Mouse (Mus musculus): ENCODE measurements at regions not wholly inside any gene's neighbourhood (a gene's known extent, or its start where the extent isn't known, plus 50 kb on each side); places are given as distances from the start of the nearest gene placed in this dataset.

DNA sequence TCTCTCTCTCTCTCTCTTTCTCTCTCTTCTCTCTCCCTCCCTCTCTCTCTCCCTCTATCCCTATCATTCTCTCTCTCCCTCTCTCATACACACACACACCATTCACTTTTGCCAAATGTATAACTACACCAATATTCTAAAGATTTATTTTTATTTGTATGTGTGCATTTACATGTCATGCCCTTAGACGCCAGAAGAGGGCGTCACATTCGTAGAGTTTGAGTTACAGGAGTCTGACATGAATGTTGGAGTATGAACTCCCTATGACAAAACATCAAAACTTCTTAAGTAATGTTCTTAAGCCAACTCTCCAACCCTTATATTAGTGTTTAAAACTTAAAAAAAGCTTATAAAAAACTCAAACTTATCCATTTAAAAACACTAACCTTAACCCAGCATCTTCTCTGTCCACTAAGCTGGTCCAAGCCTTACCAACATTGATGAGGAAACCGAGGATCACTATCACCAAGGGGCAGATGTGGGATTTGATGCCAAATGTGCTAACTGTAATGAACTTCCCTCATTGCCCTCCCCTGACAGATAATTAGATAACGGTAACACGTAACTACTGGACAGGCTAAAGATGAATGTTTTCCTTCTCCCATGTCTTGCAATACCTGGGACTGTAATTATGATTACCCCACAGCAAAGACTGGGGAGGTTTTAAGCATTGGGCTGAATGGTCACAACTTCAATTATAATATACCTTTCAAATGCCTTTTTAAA, 176.7 kb downstream of the Tm2d1 start:
- no peaks in the 10 kb centered on the region for H3K36me3 ChIP-seq (ENCODE audit: control insufficient read depth, insufficient read depth, low read length, poor library complexity, severe bottlenecking)
- H3K27ac ChIP-seq (ENCODE audit: insufficient read depth, low read length): no peak overlapping the region
- H3K4me3 ChIP-seq (ENCODE audit: low read depth, low read length): no peak overlapping the region
- no peaks in the 10 kb centered on the region for H3K27me3 ChIP-seq (ENCODE audit: control insufficient read depth, insufficient read depth, low read length, poor library complexity, severe bottlenecking)
- H3K9me3 ChIP-seq (replicated peaks; ENCODE audit: control insufficient read depth, insufficient read depth, low read length, poor library complexity, severe bottlenecking): no peaks in the 10 kb centered on the region
- no peaks in the 10 kb centered on the region for H3K4me1 ChIP-seq (ENCODE audit: control insufficient read depth, insufficient read depth, low read length)
- TF ChIP-seq EP300 (IDR thresholded peaks at IDR 0.05; ENCODE audit: insufficient read depth, low read depth, low read length) (no peak), CTCF (IDR thresholded peaks at IDR 0.05; ENCODE audit: low read depth, low read length) (no peak), POLR2A (IDR thresholded peaks at IDR 0.05; ENCODE audit: insufficient read depth, low read length) (no peak)
- H3K9ac ChIP-seq (ENCODE audit: low read depth, poor library complexity, severe bottlenecking): no peak overlapping the region

DNA sequence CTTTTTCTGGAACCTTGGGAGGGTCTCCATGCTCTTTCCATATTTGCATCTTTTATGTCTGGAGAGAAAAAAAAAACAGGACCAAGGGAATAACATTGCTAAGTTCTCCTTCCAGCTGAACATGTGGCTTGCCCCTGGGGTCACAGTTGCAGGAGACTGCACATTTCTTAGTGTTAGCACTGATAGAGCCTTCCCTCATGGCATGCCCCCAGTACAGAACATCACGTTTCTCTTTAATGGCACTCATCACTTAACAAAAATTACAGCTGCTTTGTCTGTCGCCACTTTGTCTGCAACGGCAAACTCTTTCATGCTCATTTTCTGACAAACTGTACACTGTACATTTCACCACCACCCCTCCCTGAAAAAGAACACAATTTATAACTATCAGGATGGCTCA, 180.0 kb downstream of the Tm2d1 start:
- Histone ChIP-seq H3K27me3 (ENCODE audit: control insufficient read depth, insufficient read depth, low read length, poor library complexity, severe bottlenecking) (no peaks in the 10 kb centered on the region), H3K4me3 (ENCODE audit: low read depth, low read length) (no peak overlapping the region), H3K27ac (ENCODE audit: insufficient read depth, low read length) (no peak overlapping the region), H3K9me3 (replicated peaks; ENCODE audit: control insufficient read depth, insufficient read depth, low read length, poor library complexity, severe bottlenecking) (no peaks in the 10 kb centered on the region), H3K4me1 (ENCODE audit: control insufficient read depth, insufficient read depth, low read length) (no peaks in the 10 kb centered on the region), H3K36me3 (ENCODE audit: control insufficient read depth, insufficient read depth, low read length, poor library complexity, severe bottlenecking) (no peaks in the 10 kb centered on the region), H3K9ac (ENCODE audit: low read depth, poor library complexity, severe bottlenecking) (no peak overlapping the region)
- TF ChIP-seq CTCF (IDR thresholded peaks at IDR 0.05; ENCODE audit: low read depth, low read length) (no peak), POLR2A (IDR thresholded peaks at IDR 0.05; ENCODE audit: insufficient read depth, low read length) (no peak), EP300 (IDR thresholded peaks at IDR 0.05; ENCODE audit: insufficient read depth, low read depth, low read length) (no peak)

DNA sequence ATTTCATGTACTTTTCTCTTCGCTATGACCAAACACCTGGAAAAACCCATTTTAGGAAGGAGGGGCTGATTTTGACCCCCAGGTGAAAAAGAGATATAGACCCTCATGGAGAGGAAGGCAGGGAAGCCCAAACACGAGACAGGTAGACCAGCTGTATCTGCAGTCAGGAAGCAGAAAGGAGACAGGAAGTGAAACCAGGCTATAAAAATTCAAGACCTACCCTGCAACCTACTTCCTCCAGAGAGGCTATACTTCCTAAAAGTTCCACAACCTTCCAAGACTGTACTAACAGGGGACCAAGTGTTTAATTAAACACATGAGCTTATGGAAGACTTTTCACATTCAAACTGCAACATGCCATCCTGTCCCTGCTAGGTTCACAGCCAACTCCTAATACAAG, 180.9 kb downstream of the Tm2d1 start:
- no peaks in the 10 kb centered on the region for H3K9me3 ChIP-seq (replicated peaks; ENCODE audit: control insufficient read depth, insufficient read depth, low read length, poor library complexity, severe bottlenecking)
- no peak overlapping the region for H3K4me3 ChIP-seq (ENCODE audit: low read depth, low read length)
- no peaks in the 10 kb centered on the region for H3K36me3 ChIP-seq (ENCODE audit: control insufficient read depth, insufficient read depth, low read length, poor library complexity, severe bottlenecking)
- H3K27me3 ChIP-seq (ENCODE audit: control insufficient read depth, insufficient read depth, low read length, poor library complexity, severe bottlenecking): no peaks in the 10 kb centered on the region
- no peaks in the 10 kb centered on the region for H3K4me1 ChIP-seq (ENCODE audit: control insufficient read depth, insufficient read depth, low read length)
- TF ChIP-seq POLR2A (IDR thresholded peaks at IDR 0.05; ENCODE audit: insufficient read depth, low read length): no peak
- TF ChIP-seq CTCF (IDR thresholded peaks at IDR 0.05; ENCODE audit: low read depth, low read length): no peak
- TF ChIP-seq EP300 (IDR thresholded peaks at IDR 0.05; ENCODE audit: insufficient read depth, low read depth, low read length): no peak
- H3K9ac ChIP-seq (ENCODE audit: low read depth, poor library complexity, severe bottlenecking): no peak overlapping the region
- H3K27ac ChIP-seq (ENCODE audit: insufficient read depth, low read length): no peak overlapping the region

DNA sequence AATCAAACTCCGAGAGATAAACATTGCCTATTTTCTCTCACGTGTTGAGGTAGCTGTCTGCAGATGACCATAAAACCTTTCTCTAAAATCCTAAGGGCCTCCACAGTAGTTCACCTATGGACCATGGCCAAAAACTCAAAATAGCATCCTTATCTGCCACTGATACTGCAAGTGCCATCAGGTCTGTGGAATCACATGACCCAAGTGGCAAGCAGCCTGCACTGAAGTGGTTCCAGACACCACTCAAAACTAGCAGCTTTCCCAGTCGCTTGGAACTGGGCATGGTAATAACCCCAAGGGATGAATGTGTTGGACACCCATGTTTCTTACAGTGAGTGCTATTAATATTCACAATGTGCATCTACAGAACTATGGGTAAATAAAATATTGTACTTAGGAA, 182.0 kb downstream of the Tm2d1 start:
- Histone ChIP-seq H3K9me3 (replicated peaks; ENCODE audit: control insufficient read depth, insufficient read depth, low read length, poor library complexity, severe bottlenecking) (no peaks in the 10 kb centered on the region), H3K27me3 (ENCODE audit: control insufficient read depth, insufficient read depth, low read length, poor library complexity, severe bottlenecking) (no peaks in the 10 kb centered on the region), H3K27ac (ENCODE audit: insufficient read depth, low read length) (no peak overlapping the region), H3K36me3 (ENCODE audit: control insufficient read depth, insufficient read depth, low read length, poor library complexity, severe bottlenecking) (no peaks in the 10 kb centered on the region), H3K4me3 (ENCODE audit: low read depth, low read length) (no peak overlapping the region), H3K4me1 (ENCODE audit: control insufficient read depth, insufficient read depth, low read length) (no peaks in the 10 kb centered on the region), H3K9ac (ENCODE audit: low read depth, poor library complexity, severe bottlenecking) (no peak overlapping the region)
- TF ChIP-seq POLR2A (IDR thresholded peaks at IDR 0.05; ENCODE audit: insufficient read depth, low read length) (no peak), CTCF (IDR thresholded peaks at IDR 0.05; ENCODE audit: low read depth, low read length) (no peak), EP300 (IDR thresholded peaks at IDR 0.05; ENCODE audit: insufficient read depth, low read depth, low read length) (no peak)

DNA sequence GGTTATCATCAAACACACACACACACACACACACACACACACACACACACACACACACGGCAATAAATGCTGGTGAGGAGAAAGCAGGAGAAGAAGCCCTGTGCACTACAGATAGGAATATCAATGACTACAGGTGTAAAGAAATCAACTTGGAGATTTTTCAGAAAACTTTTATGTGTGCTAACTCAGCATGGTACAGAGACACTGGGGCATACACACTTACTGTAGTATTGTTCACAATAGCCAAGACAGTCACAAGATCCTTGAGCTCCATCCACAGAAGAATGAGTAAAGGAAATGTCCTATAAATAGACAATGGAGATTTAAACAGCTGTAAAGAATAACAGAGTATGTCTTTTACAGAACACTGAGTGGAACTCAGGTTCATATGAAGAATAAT, 182.4 kb downstream of the Tm2d1 start:
- TF ChIP-seq EP300 (IDR thresholded peaks at IDR 0.05; ENCODE audit: insufficient read depth, low read depth, low read length) (no peak), CTCF (IDR thresholded peaks at IDR 0.05; ENCODE audit: low read depth, low read length) (no peak), POLR2A (IDR thresholded peaks at IDR 0.05; ENCODE audit: insufficient read depth, low read length) (no peak)
- no peaks in the 10 kb centered on the region for H3K27me3 ChIP-seq (ENCODE audit: control insufficient read depth, insufficient read depth, low read length, poor library complexity, severe bottlenecking)
- H3K9me3 ChIP-seq (replicated peaks; ENCODE audit: control insufficient read depth, insufficient read depth, low read length, poor library complexity, severe bottlenecking): no peaks in the 10 kb centered on the region

DNA sequence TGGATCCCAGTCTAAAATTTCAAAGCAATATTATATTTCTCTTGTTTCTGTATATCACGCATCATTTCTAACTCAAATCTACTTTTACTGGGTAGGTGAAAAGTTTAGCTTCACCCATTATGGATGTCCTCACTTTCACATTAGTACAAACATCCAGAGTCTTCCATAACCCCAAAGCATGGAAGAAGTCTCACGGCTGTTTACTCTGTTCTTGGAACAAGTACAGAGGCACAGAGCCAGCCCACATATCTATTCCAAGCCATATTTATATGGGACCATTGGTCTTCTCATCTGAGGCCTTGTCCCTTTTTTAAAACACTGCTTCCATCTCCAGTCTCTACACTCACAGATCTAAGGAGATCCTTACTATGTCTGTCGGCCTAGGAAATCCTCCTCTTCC, 192.8 kb downstream of the Tm2d1 start:
- TF ChIP-seq CTCF (IDR thresholded peaks at IDR 0.05; ENCODE audit: low read depth, low read length) (no peak), POLR2A (IDR thresholded peaks at IDR 0.05; ENCODE audit: insufficient read depth, low read length) (no peak), EP300 (IDR thresholded peaks at IDR 0.05; ENCODE audit: insufficient read depth, low read depth, low read length) (no peak)
- H3K4me1 ChIP-seq (ENCODE audit: control insufficient read depth, insufficient read depth, low read length): no peaks in the 10 kb centered on the region
- no peaks in the 10 kb centered on the region for H3K27me3 ChIP-seq (ENCODE audit: control insufficient read depth, insufficient read depth, low read length, poor library complexity, severe bottlenecking)
- no peak overlapping the region for H3K9ac ChIP-seq (ENCODE audit: low read depth, poor library complexity, severe bottlenecking)
- H3K4me3 ChIP-seq (ENCODE audit: low read depth, low read length): no peak overlapping the region
- H3K27ac ChIP-seq (ENCODE audit: insufficient read depth, low read length): no peak overlapping the region
- no peaks in the 10 kb centered on the region for H3K36me3 ChIP-seq (ENCODE audit: control insufficient read depth, insufficient read depth, low read length, poor library complexity, severe bottlenecking)
- H3K9me3 ChIP-seq (replicated peaks; ENCODE audit: control insufficient read depth, insufficient read depth, low read length, poor library complexity, severe bottlenecking): no peaks in the 10 kb centered on the region

More for the DNA sequence above, 182.4 kb downstream of the Tm2d1 start:
- Histone ChIP-seq H3K9ac (ENCODE audit: low read depth, poor library complexity, severe bottlenecking) (no peak overlapping the region), H3K27ac (ENCODE audit: insufficient read depth, low read length) (no peak overlapping the region), H3K36me3 (ENCODE audit: control insufficient read depth, insufficient read depth, low read length, poor library complexity, severe bottlenecking) (no peaks in the 10 kb centered on the region), H3K4me1 (ENCODE audit: control insufficient read depth, insufficient read depth, low read length) (no peaks in the 10 kb centered on the region), H3K4me3 (ENCODE audit: low read depth, low read length) (no peak overlapping the region)
